Mouse (Mus musculus): ENCODE results near the gene Glb1l3.

DNA sequence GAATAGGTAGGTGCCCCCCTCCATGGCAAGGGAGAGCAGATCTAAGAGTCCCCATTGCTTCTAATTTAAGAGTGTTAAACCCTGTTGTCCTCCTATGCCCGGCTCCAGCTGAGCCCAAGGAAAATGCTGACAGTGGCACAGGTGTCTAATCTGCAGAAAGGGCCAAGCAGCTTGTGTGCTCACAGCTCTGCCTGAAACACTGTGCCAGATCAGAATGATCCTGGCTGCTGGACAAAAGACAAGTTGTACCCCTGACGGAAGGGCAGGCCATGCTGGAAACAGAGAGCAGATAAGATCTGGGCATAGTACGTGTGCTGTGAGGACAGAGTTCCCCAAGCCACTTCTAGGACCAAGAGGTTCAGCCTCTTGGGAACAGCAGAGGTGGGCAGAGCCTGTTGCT is 67.9 kb downstream of the Glb1l3 start:
- TF ChIP-seq POLR2AphosphoS2 (IDR thresholded peaks at IDR 0.05; ENCODE audit: insufficient read length, low read depth): no peak
- no peak for TF ChIP-seq SRF (IDR thresholded peaks at IDR 0.05; ENCODE audit: control insufficient read depth, insufficient read length, low read depth)
- TF ChIP-seq REST (IDR thresholded peaks at IDR 0.05; ENCODE audit: insufficient read depth, insufficient read length): no peak
- no peak for TF ChIP-seq POLR2A (IDR thresholded peaks at IDR 0.05; ENCODE audit: insufficient read length, low read depth)
- TF ChIP-seq TCF12 (IDR thresholded peaks at IDR 0.05; ENCODE audit: insufficient read depth, poor library complexity, severe bottlenecking): no peak
- TF ChIP-seq CEBPB (IDR thresholded peaks at IDR 0.05; ENCODE audit: insufficient read depth, poor library complexity, severe bottlenecking): no peak
- TF ChIP-seq MAX (IDR thresholded peaks at IDR 0.05; ENCODE audit: low read depth): no peak
- TF ChIP-seq MYOD1 (IDR thresholded peaks at IDR 0.05; ENCODE audit: control insufficient read depth in 1 of 3, insufficient read length in 2 of 3, low read depth in 2 of 3): no peak

Measured in myocyte (in vitro differentiated cells).